Mouse (Mus musculus): Measurements from ENCODE around the gene Lcorl. TPM values are rescaled to one million over a fixed set of nuclear protein-coding genes. Genes with fewer than 3 reads are reported as not detected.

The Lcorl gene
- total and polyA plus RNA-seq, 3 experiments: 4.2 to 5.8 (median 5.6) TPM

- in situ Hi-C loops (cut with MboI; ENCODE audit: low pct_ligation_motif_present, low pct_unique_long_range_greater_than_20kb, low sequenced_read_pairs): no loop called here
These were observed 65.6 kb downstream of the Lcorl start for GRCm38 (mm10) chr5:45791864-45792263.

GRCm38 (mm10) chr5:45790221-45790620 is 67.2 kb downstream of the Lcorl start:
- TF ChIP-seq ZNF384 (IDR thresholded peaks at IDR 0.05; ENCODE audit: low read depth, low read length) (no peak), NRF1 (IDR thresholded peaks at IDR 0.05; ENCODE audit: low read depth, low read length) (no peak), IRF4 (IDR thresholded peaks at IDR 0.05; ENCODE audit: low read depth, low read length) (peak; percentile 50; the same call in 1 of the 2 replicates), JUND (conservative IDR thresholded peaks at IDR 0.05; ENCODE audit: low read depth, low read length) (peak; percentile 45; the same call in 1 of the 2 replicates)
- peaks cover 2% of the 10 kb centered on the region for H3K9me3 ChIP-seq (replicated peaks; ENCODE audit: low read length)
- H3K9ac ChIP-seq (ENCODE audit: insufficient read depth, low read depth): no peak overlapping the region
- in situ Hi-C loops (cut with MboI; ENCODE audit: low pct_ligation_motif_present, low pct_unique_long_range_greater_than_20kb, low sequenced_read_pairs) (no loop called here), dilution Hi-C loops (cut with MboI; ENCODE audit: extremely low pct_ligation_motif_present, extremely low pct_unique_long_range_greater_than_20kb, low sequenced_read_pairs) (no loop called here)
- no peaks in the 10 kb centered on the region for H3K79me2 ChIP-seq (replicated peaks; ENCODE audit: control insufficient read depth, extremely low read depth, insufficient read depth, poor library complexity, severe bottlenecking)
- no peak for DNase-seq (ENCODE audit: extremely low read depth)
- H3K4me3 ChIP-seq (replicated peaks in 1 of 3; ENCODE audit: low read depth in 2 of 3, low read length in 2 of 3, poor library complexity in 1 of 3): no peak overlapping the region
- H3K4me2 ChIP-seq (ENCODE audit: insufficient read depth, low read depth, poor library complexity, severe bottlenecking): 0 out of 2 replicates have a peak overlapping the region, but pooled peaks have one; percentile 5
- H3K4me1 ChIP-seq (ENCODE audit: control insufficient read depth in 1 of 2, insufficient read depth in 2 of 2): peaks cover 2 to 22% of the 10 kb centered on the region in 2 experiments; a peak in 3 of 4 replicates
- H3K27me3 ChIP-seq (replicated peaks): no peaks in the 10 kb centered on the region
- H3K27ac ChIP-seq (ENCODE audit: insufficient read depth, low read depth): no peak overlapping the region
- peaks cover 0 to 5% of the 10 kb centered on the region in 2 experiments for H3K36me3 ChIP-seq (replicated peaks in 1 of 2; ENCODE audit: control insufficient read depth in 1 of 2, insufficient read depth in 1 of 2, low read length in 1 of 2)

More at GRCm38 (mm10) chr5:45791864-45792263, 65.6 kb downstream of the Lcorl start:
- dilution Hi-C loops (cut with MboI; ENCODE audit: extremely low pct_ligation_motif_present, extremely low pct_unique_long_range_greater_than_20kb, low sequenced_read_pairs): no loop called here
- Histone ChIP-seq H3K27me3 (replicated peaks) (no peaks in the 10 kb centered on the region), H3K36me3 (replicated peaks in 1 of 2; ENCODE audit: control insufficient read depth in 1 of 2, insufficient read depth in 1 of 2, low read length in 1 of 2) (peaks cover 0 to 5% of the 10 kb centered on the region in 2 experiments), H3K27ac (ENCODE audit: insufficient read depth, low read depth) (no peak overlapping the region), H3K79me2 (replicated peaks; ENCODE audit: control insufficient read depth, extremely low read depth, insufficient read depth, poor library complexity, severe bottlenecking) (no peaks in the 10 kb centered on the region), H3K9ac (ENCODE audit: insufficient read depth, low read depth) (no peak overlapping the region), H3K4me2 (ENCODE audit: insufficient read depth, low read depth, poor library complexity, severe bottlenecking) (no peak overlapping the region), H3K9me3 (replicated peaks; ENCODE audit: low read length) (peaks cover 2% of the 10 kb centered on the region), H3K4me1 (ENCODE audit: control insufficient read depth in 1 of 2, insufficient read depth in 2 of 2) (peaks cover 2 to 22% of the 10 kb centered on the region in 2 experiments; a peak in 3 of 4 replicates), H3K4me3 (replicated peaks in 1 of 3; ENCODE audit: low read depth in 2 of 3, low read length in 2 of 3, poor library complexity in 1 of 3) (no peak overlapping the region)
- no peak for DNase-seq (ENCODE audit: extremely low read depth)
- TF ChIP-seq CHD2 (IDR thresholded peaks at IDR 0.05; ENCODE audit: low read length): no peak
- no peak for TF ChIP-seq EP300 (IDR thresholded peaks at IDR 0.05; ENCODE audit: low read length)
- TF ChIP-seq CHD1 (IDR thresholded peaks at IDR 0.05; ENCODE audit: low read depth, low read length): no peak
- TF ChIP-seq PAX5 (IDR thresholded peaks at IDR 0.05; ENCODE audit: low read length): no peak
- TF ChIP-seq MXI1 (IDR thresholded peaks at IDR 0.05; ENCODE audit: low read depth, low read length): no peak
- TF ChIP-seq POLR2AphosphoS2 (IDR thresholded peaks at IDR 0.05; ENCODE audit: low read depth, low read length): no peak
- TF ChIP-seq MYC (IDR thresholded peaks at IDR 0.05; ENCODE audit: low read depth, low read length): no peak
- no peak for TF ChIP-seq NELFE (IDR thresholded peaks at IDR 0.05; ENCODE audit: low read depth, low read length)

- Histone ChIP-seq H3K9ac (ENCODE audit: insufficient read depth, low read depth) (no peak overlapping the region), H3K27me3 (replicated peaks) (no peaks in the 10 kb centered on the region), H3K4me3 (replicated peaks in 1 of 3; ENCODE audit: low read depth in 2 of 3, low read length in 2 of 3, poor library complexity in 1 of 3) (no peak overlapping the region), H3K4me1 (ENCODE audit: control insufficient read depth in 1 of 2, insufficient read depth in 2 of 2) (peaks cover 2 to 4% of the 10 kb centered on the region in 2 experiments; a peak in 2 of 4 replicates), H3K27ac (ENCODE audit: insufficient read depth, low read depth) (no peak overlapping the region), H3K79me2 (replicated peaks; ENCODE audit: control insufficient read depth, extremely low read depth, insufficient read depth, poor library complexity, severe bottlenecking) (no peaks in the 10 kb centered on the region), H3K36me3 (replicated peaks in 1 of 2; ENCODE audit: control insufficient read depth in 1 of 2, insufficient read depth in 1 of 2, low read length in 1 of 2) (peaks cover 0 to 1% of the 10 kb centered on the region in 2 experiments), H3K9me3 (replicated peaks; ENCODE audit: low read length) (no peaks in the 10 kb centered on the region), H3K4me2 (ENCODE audit: insufficient read depth, low read depth, poor library complexity, severe bottlenecking) (no peak overlapping the region)
- dilution Hi-C loops (cut with MboI; ENCODE audit: extremely low pct_ligation_motif_present, extremely low pct_unique_long_range_greater_than_20kb, low sequenced_read_pairs) (no loop called here), in situ Hi-C loops (cut with MboI; ENCODE audit: low pct_ligation_motif_present, low pct_unique_long_range_greater_than_20kb, low sequenced_read_pairs) (loop anchor here (10.0 kb wide), 1 partner anchor 587 kb away; no protein-coding TSS in a partner anchor)
- DNase-seq (ENCODE audit: extremely low read depth): peak; percentile 18
- TF ChIP-seq PAX5 (IDR thresholded peaks at IDR 0.05; ENCODE audit: low read length) (no peak), RCOR1 (conservative IDR thresholded peaks at IDR 0.05; ENCODE audit: low read depth, low read length) (no peak), ELF1 (IDR thresholded peaks at IDR 0.05; ENCODE audit: low read depth, low read length) (no peak), POLR2A (IDR thresholded peaks at IDR 0.05; ENCODE audit: low read depth, low read length) (no peak), TCF12 (IDR thresholded peaks at IDR 0.05; ENCODE audit: low read depth, low read length) (no peak), TBP (conservative IDR thresholded peaks at IDR 0.05; ENCODE audit: low read depth, low read length) (no peak), CTCF (conservative IDR thresholded peaks at IDR 0.05 in 1 of 2, IDR thresholded peaks at IDR 0.05 in 1 of 2; ENCODE audit: low read depth in 2 of 2, low read length in 2 of 2) (peak; percentile 30 to 60; a peak in 3 of 4 replicates), UBTF (IDR thresholded peaks at IDR 0.05; ENCODE audit: low read depth, low read length) (no peak), EP300 (IDR thresholded peaks at IDR 0.05; ENCODE audit: low read length) (no peak), ZNF384 (IDR thresholded peaks at IDR 0.05; ENCODE audit: low read depth, low read length) (no peak), BHLHE40 (IDR thresholded peaks at IDR 0.05; ENCODE audit: low read depth, low read length) (no peak), GABPA (IDR thresholded peaks at IDR 0.05; ENCODE audit: insufficient replicate concordance, low read depth, low read length) (no peak), CHD1 (IDR thresholded peaks at IDR 0.05; ENCODE audit: low read depth, low read length) (no peak), RAD21 (IDR thresholded peaks at IDR 0.05; ENCODE audit: low read depth, low read length) (peak; percentile 69), MXI1 (IDR thresholded peaks at IDR 0.05; ENCODE audit: low read depth, low read length) (no peak), ZC3H11A (IDR thresholded peaks at IDR 0.05; ENCODE audit: low read depth, low read length) (no peak), SMC3 (IDR thresholded peaks at IDR 0.05; ENCODE audit: low read depth, low read length) (peak; percentile 54), CHD2 (IDR thresholded peaks at IDR 0.05; ENCODE audit: low read length) (no peak), KAT2A (IDR thresholded peaks at IDR 0.05; ENCODE audit: insufficient replicate concordance, low read length) (no peak)
These were observed 99.8 kb downstream of the Lcorl start for GRCm38 (mm10) chr5:45757502-45758121.
